Mouse (Mus musculus): Measurements from ENCODE around the gene Tdo2. TPM values are rescaled to one million over a fixed set of nuclear protein-coding genes. Genes with fewer than 3 reads are reported as not detected.
A peak's percentile ranks its signal among the peaks of the same experiment; 100 is the strongest.

Gene Tdo2
- polyA plus RNA-seq, 1 experiment from 2014 or later = 1.6 TPM

DNA sequence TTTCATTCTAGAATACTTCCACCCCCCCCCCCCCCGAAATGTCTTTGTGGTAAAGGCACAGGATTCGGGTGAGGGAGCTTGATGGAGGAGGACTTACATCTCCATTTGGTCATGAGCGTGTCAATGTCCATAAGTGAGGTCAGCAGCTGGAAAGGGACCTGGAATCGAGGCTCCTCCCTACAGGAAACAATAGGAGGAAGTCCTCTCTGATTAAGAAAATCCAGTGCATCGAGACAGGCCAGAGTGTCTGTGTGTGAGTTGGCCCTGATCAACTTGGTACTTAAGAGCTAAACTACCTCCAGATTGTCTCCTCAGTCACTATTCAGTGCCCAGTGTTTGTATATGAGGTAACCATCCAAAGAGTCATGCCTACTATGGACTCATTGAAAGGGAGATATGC is 14.7 kb downstream of the Tdo2 start:
- no peaks in the 10 kb centered on the region for H3K27me3 ChIP-seq (ENCODE audit: control insufficient read depth, insufficient read depth, low read length)
- no peak overlapping the region for H3K9ac ChIP-seq (ENCODE audit: low read depth, low read length)
- no peak for ATAC-seq (replicated peaks; ENCODE audit: insufficient number of reproducible peaks, low FRiP score, low TSS enrichment)
- H3K4me1 ChIP-seq (ENCODE audit: control insufficient read depth, insufficient read depth, low read length) = no peaks in the 10 kb centered on the region
- WGBS (ENCODE audit: insufficient replicate concordance) = 65% methylated on average over 5 of the region's 5 CpGs
- no peaks in the 10 kb centered on the region for H3K9me3 ChIP-seq (replicated peaks; ENCODE audit: control insufficient read depth, low read length)
- no peak overlapping the region for H3K4me3 ChIP-seq (ENCODE audit: low read depth, low read length)
- H3K4me2 ChIP-seq = no peak overlapping the region
- no peaks in the 10 kb centered on the region for H3K36me3 ChIP-seq (ENCODE audit: control insufficient read depth, insufficient read depth, low read length)
- H3K27ac ChIP-seq (ENCODE audit: low read depth, low read length) = no peak overlapping the region

DNA sequence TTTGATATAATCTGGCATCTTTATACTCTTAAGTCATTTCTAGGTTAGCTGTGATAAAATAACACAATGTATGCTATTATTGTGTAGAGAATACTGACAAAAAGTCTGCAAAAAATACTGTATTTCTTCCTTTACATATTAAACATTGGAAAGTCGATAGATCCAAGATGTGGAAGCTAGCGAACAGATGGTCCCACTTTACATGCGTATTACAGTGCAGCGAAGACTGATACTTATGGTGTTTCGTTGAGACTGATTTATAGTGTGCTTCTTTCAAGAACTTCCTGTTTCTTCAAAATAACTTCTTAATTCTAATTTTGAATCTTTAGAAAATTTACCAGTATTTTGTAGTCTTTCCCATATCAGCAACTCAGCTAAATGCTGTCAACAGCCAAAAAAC is 18.5 kb downstream of the Tdo2 start:
- ATAC-seq (replicated peaks; ENCODE audit: insufficient number of reproducible peaks, low FRiP score, low TSS enrichment) = no peak
- Histone ChIP-seq H3K36me3 (ENCODE audit: control insufficient read depth, insufficient read depth, low read length) (no peaks in the 10 kb centered on the region), H3K27ac (ENCODE audit: low read depth, low read length) (no peak overlapping the region), H3K4me1 (ENCODE audit: control insufficient read depth, insufficient read depth, low read length) (no peaks in the 10 kb centered on the region), H3K27me3 (ENCODE audit: control insufficient read depth, insufficient read depth, low read length) (no peaks in the 10 kb centered on the region), H3K4me2 (no peak overlapping the region), H3K9me3 (replicated peaks; ENCODE audit: control insufficient read depth, low read length) (no peaks in the 10 kb centered on the region), H3K9ac (ENCODE audit: low read depth, low read length) (no peak overlapping the region), H3K4me3 (ENCODE audit: low read depth, low read length) (no peak overlapping the region)
- WGBS (ENCODE audit: insufficient replicate concordance) = 90% methylated on average over 5 of the region's 5 CpGs

DNA sequence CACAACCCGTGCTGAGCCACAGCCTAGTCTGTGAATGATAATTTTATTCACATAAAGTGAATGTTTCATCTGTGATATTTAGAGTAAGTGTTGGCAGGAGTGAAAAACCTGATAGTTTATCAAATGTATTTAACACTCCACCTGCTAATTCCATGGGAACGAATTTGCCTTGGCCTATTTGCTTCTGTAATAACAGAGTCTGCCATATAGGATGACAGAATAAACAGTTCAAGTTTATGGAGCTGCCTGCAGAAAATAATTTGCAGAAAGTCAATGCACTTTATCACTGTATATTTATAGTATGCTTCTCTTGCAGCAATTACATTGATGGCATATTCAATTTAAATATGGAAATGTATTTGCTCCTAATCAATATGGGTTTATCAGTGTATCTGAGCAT is 24.2 kb downstream of the Tdo2 start:
- WGBS (ENCODE audit: insufficient replicate concordance) = 64% methylated on average over 2 of the region's 2 CpGs
- H3K36me3 ChIP-seq (ENCODE audit: control insufficient read depth, insufficient read depth, low read length) = no peaks in the 10 kb centered on the region
- H3K27ac ChIP-seq (ENCODE audit: low read depth, low read length) = no peak overlapping the region
- H3K9ac ChIP-seq (ENCODE audit: low read depth, low read length) = no peak overlapping the region
- H3K9me3 ChIP-seq (replicated peaks; ENCODE audit: control insufficient read depth, low read length) = no peaks in the 10 kb centered on the region
- no peak overlapping the region for H3K4me2 ChIP-seq
- no peaks in the 10 kb centered on the region for H3K27me3 ChIP-seq (ENCODE audit: control insufficient read depth, insufficient read depth, low read length)
- no peaks in the 10 kb centered on the region for H3K4me1 ChIP-seq (ENCODE audit: control insufficient read depth, insufficient read depth, low read length)
- H3K4me3 ChIP-seq (ENCODE audit: low read depth, low read length) = no peak overlapping the region
- no peak for ATAC-seq (replicated peaks; ENCODE audit: insufficient number of reproducible peaks, low FRiP score, low TSS enrichment)

DNA sequence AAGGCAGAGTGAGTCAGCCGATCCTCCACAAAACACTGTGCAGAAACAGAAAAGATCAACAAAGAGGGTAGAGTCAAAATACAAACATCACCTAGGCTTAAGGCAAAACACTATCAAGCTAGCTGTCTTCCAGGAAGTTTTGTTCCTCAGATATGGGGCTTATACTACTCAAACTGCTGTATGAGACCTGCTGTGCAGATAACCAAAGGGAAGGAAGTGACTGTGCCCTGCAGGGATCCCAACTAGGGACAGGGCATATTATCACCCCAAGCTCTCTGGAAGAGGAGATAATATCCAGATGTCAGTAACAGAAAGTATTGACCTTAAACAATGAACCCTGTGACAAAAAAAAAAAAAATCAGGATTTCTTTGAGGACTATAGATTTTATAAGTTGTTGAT is 27.0 kb downstream of the Tdo2 start:
- Histone ChIP-seq H3K4me2 (no peak overlapping the region), H3K36me3 (ENCODE audit: control insufficient read depth, insufficient read depth, low read length) (no peaks in the 10 kb centered on the region), H3K4me1 (ENCODE audit: control insufficient read depth, insufficient read depth, low read length) (no peaks in the 10 kb centered on the region), H3K9me3 (replicated peaks; ENCODE audit: control insufficient read depth, low read length) (no peaks in the 10 kb centered on the region), H3K4me3 (ENCODE audit: low read depth, low read length) (no peak overlapping the region), H3K27me3 (ENCODE audit: control insufficient read depth, insufficient read depth, low read length) (no peaks in the 10 kb centered on the region), H3K9ac (ENCODE audit: low read depth, low read length) (no peak overlapping the region), H3K27ac (ENCODE audit: low read depth, low read length) (no peak overlapping the region; the same call in 1 of the 2 replicates)
- no peak for ATAC-seq (replicated peaks; ENCODE audit: insufficient number of reproducible peaks, low FRiP score, low TSS enrichment)
- 46% methylated on average over 1 of the region's 1 CpGs for WGBS (ENCODE audit: insufficient replicate concordance)

DNA sequence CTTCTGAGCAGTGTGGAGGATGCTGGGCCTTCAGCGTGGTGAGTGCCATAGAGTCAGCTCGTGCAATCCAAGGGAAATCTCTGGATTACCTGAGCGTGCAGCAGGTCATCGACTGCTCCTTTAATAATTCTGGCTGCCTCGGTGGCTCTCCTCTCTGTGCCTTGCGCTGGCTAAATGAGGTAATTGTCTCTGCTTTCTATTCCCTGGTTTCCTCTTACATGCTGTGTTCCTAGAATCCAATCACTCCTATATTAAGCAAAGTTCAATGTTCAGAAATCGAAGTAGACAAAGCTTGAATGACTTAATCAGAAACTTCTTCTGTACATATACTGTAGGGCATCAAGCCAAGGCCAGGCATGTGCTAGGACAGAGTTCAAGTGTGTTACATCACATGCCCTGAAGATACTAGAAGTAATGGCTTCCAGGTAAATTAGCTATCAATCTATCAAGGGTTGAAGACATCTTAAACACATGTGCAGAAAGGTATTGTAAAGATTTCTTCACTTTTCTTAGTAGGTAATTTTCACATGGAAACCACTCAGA is 31.1 kb downstream of the Tdo2 start:
- H3K27me3 ChIP-seq (ENCODE audit: control insufficient read depth, insufficient read depth, low read length) = no peaks in the 10 kb centered on the region
- H3K4me3 ChIP-seq (ENCODE audit: low read depth, low read length) = no peak overlapping the region
- H3K9me3 ChIP-seq (replicated peaks; ENCODE audit: control insufficient read depth, low read length) = no peaks in the 10 kb centered on the region
- no peak overlapping the region for H3K9ac ChIP-seq (ENCODE audit: low read depth, low read length)
- no peaks in the 10 kb centered on the region for H3K4me1 ChIP-seq (ENCODE audit: control insufficient read depth, insufficient read depth, low read length)
- H3K36me3 ChIP-seq (ENCODE audit: control insufficient read depth, insufficient read depth, low read length) = no peaks in the 10 kb centered on the region
- no peak overlapping the region for H3K4me2 ChIP-seq
- H3K27ac ChIP-seq (ENCODE audit: low read depth, low read length) = no peak overlapping the region
- WGBS (ENCODE audit: insufficient replicate concordance) = 81% methylated on average over 7 of the region's 7 CpGs
- ATAC-seq (replicated peaks; ENCODE audit: insufficient number of reproducible peaks, low FRiP score, low TSS enrichment) = no peak

DNA sequence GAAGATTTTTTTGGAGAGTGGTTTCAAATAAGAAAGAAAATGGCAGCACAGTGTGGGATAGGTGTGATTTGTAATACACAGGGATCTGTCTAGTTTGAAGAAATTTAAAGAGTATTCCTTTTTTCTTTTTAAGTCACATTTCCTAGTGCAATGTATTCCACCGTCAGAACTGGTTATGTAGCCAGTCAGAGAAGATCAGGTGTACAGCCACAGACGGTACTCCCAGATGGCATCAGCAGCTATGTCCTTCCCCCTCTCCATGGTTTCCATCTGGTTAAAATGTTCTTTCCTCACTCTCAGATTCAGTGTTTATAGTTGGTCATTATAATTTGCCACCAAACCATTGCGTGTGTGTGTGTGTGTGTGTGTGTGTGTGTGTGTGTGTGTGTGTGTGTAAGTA is 32.9 kb downstream of the Tdo2 start:
- WGBS (ENCODE audit: insufficient replicate concordance) = 89% methylated on average over 3 of the region's 3 CpGs

DNA sequence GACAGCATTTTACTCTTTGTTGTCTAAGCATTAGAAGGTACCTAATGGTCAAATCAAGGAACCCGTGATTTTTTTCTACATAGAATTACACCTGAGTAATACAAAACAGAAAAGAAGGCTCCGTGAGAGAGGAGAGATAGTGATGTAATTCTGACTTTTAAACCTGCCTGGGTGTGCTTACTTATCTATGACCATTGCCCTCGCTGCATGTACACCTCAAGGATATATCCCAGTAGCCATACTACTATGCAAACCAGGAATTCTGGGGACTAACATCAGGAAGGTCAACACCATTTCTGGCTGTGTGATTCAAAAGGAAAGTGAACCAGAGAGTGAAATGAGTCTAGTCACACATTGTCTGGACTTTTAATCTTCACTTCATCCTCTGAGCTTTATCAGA is 33.7 kb downstream of the Tdo2 start:
- Histone ChIP-seq H3K4me1 (ENCODE audit: control insufficient read depth, insufficient read depth, low read length) (no peaks in the 10 kb centered on the region), H3K27me3 (ENCODE audit: control insufficient read depth, insufficient read depth, low read length) (no peaks in the 10 kb centered on the region), H3K36me3 (ENCODE audit: control insufficient read depth, insufficient read depth, low read length) (no peaks in the 10 kb centered on the region), H3K9me3 (replicated peaks; ENCODE audit: control insufficient read depth, low read length) (no peaks in the 10 kb centered on the region), H3K9ac (ENCODE audit: low read depth, low read length) (no peak overlapping the region), H3K27ac (ENCODE audit: low read depth, low read length) (no peak overlapping the region), H3K4me3 (ENCODE audit: low read depth, low read length) (no peak overlapping the region), H3K4me2 (no peak overlapping the region)
- 79% methylated on average over 3 of the region's 3 CpGs for WGBS (ENCODE audit: insufficient replicate concordance)
- no peak for ATAC-seq (replicated peaks; ENCODE audit: insufficient number of reproducible peaks, low FRiP score, low TSS enrichment)

More for the DNA sequence above, 32.9 kb downstream of the Tdo2 start:
- Histone ChIP-seq H3K4me3 (ENCODE audit: low read depth, low read length) (no peak overlapping the region), H3K27ac (ENCODE audit: low read depth, low read length) (no peak overlapping the region), H3K9me3 (replicated peaks; ENCODE audit: control insufficient read depth, low read length) (no peaks in the 10 kb centered on the region), H3K36me3 (ENCODE audit: control insufficient read depth, insufficient read depth, low read length) (no peaks in the 10 kb centered on the region), H3K4me2 (no peak overlapping the region), H3K9ac (ENCODE audit: low read depth, low read length) (no peak overlapping the region), H3K4me1 (ENCODE audit: control insufficient read depth, insufficient read depth, low read length) (no peaks in the 10 kb centered on the region), H3K27me3 (ENCODE audit: control insufficient read depth, insufficient read depth, low read length) (no peaks in the 10 kb centered on the region)
- no peak for ATAC-seq (replicated peaks; ENCODE audit: insufficient number of reproducible peaks, low FRiP score, low TSS enrichment)

DNA sequence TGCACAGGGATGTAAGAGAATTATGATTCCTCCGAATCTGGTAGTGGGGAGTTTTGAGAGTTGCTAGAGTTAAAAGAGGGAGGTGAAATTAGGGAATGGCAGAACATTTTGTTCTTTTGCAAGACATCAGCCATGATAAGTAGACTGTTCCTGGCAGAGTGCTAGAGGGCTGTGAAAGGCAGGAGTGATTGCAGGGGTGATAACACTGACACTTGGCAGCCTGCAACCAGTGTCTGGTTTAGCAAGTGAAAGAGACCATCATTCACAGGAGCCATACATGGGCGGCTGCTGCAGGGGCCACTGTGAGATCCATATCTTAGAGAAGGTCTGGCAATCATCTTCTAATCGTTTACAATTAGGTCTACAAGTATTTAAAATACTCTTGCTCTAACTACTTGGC is 37.1 kb downstream of the Tdo2 start:
- no peak overlapping the region for H3K4me3 ChIP-seq (ENCODE audit: low read depth, low read length)
- H3K4me1 ChIP-seq (ENCODE audit: control insufficient read depth, insufficient read depth, low read length) = no peaks in the 10 kb centered on the region

DNA sequence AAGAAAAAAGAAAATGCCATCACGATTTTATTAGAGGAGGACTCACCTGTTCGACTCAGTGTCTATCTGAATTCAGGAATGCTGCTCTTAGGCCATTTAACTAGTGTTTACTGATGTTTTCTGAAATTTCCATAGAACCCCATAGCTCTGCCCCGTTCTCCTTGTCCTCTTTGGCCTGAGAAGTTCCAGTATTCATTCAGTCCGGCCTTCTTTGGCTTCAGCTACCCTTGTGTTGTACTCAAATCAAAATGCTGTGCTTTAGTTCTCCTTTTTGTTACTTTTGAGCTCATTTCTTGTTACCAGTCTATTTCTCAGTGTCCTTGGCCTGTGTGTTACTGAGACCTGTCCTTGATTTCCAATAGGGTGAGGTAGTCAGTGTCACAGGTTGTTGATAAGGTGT is 42.7 kb downstream of the Tdo2 start:
- Histone ChIP-seq H3K4me1 (ENCODE audit: control insufficient read depth, insufficient read depth, low read length) (no peaks in the 10 kb centered on the region), H3K27me3 (ENCODE audit: control insufficient read depth, insufficient read depth, low read length) (no peaks in the 10 kb centered on the region), H3K4me3 (ENCODE audit: low read depth, low read length) (no peak overlapping the region), H3K27ac (ENCODE audit: low read depth, low read length) (no peak overlapping the region), H3K36me3 (ENCODE audit: control insufficient read depth, insufficient read depth, low read length) (no peaks in the 10 kb centered on the region), H3K9ac (ENCODE audit: low read depth, low read length) (no peak overlapping the region), H3K4me2 (peak overlapping the region; percentile 57; the same call in 1 of the 2 replicates), H3K9me3 (replicated peaks; ENCODE audit: control insufficient read depth, low read length) (no peaks in the 10 kb centered on the region)
- 76% methylated on average over 4 of the region's 4 CpGs for WGBS (ENCODE audit: insufficient replicate concordance)
- ATAC-seq (replicated peaks; ENCODE audit: insufficient number of reproducible peaks, low FRiP score, low TSS enrichment) = no peak

More for the DNA sequence above, 37.1 kb downstream of the Tdo2 start:
- Histone ChIP-seq H3K9me3 (replicated peaks; ENCODE audit: control insufficient read depth, low read length) (no peaks in the 10 kb centered on the region), H3K4me2 (no peak overlapping the region), H3K27ac (ENCODE audit: low read depth, low read length) (no peak overlapping the region), H3K36me3 (ENCODE audit: control insufficient read depth, insufficient read depth, low read length) (no peaks in the 10 kb centered on the region), H3K9ac (ENCODE audit: low read depth, low read length) (no peak overlapping the region), H3K27me3 (ENCODE audit: control insufficient read depth, insufficient read depth, low read length) (no peaks in the 10 kb centered on the region)
- WGBS (ENCODE audit: insufficient replicate concordance) = 29% methylated on average over 3 of the region's 3 CpGs
- no peak for ATAC-seq (replicated peaks; ENCODE audit: insufficient number of reproducible peaks, low FRiP score, low TSS enrichment)
